Mouse (Mus musculus): ENCODE results near the gene Taar9. TPM values are rescaled to one million over a fixed set of nuclear protein-coding genes. Genes with fewer than 3 reads are reported as not detected.

The Taar9 gene
- polyA plus RNA-seq (2012; rRNA removed), result not detected in 2 replicates

DNA sequence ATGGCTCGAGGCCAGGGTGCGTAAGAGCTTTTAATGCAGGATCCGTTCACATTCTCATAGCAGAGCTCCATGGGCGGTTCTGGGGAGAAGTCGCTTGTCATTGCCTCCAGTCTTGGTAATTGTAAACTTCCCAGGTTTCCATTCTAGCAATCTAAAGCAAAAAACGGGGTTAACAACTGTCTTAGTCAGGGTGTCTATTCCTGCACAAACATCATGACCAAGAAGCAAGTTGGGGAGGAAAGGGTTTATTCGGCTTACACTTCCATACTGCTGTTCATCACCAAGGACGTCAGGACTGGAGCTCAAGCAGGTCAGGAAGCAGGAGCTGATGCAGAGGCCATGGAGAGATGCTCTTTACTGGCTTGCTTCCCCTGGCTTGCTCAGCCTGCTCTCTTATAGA is at the start of gene Taar9:
Gene Taar9 (minus strand): TSS at position 101 of the 400 bp plus-strand sequence.

GRCm38 (mm10) chr10:24149135-24149781 is 39.9 kb upstream of the Taar9 start, which contains the start of gene Stx7:
Gene Stx7 (plus strand): TSS chr10:24149302.

GRCm38 (mm10) chr10:24101812-24102211 is 7.5 kb downstream of the Taar9 start, which contains the start of gene Taar8c:
Gene Taar8c (minus strand): TSS chr10:24101912.

DNA sequence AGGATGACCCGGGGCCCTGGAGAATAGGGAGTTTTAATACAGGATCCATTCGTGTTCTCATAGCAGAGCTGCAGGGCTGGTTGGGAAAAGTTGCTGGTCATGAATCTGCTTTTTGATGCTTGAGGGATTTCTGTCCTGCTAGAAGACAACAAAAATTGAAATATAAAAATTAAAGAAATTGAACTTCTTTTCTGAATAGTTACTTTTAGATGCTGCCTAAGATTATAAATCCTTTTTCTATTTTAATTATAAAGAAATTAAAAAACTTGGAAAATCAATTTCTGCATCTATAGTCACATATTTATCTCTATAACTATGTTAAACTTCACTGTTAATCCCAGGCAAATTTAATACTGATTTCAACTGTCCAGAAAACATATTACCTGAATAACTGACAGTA is 17.1 kb downstream of the Taar9 start, which contains the start of gene Taar8b:
Gene Taar8b (minus strand): TSS at position 101 of the 400 bp plus-strand sequence.

DNA sequence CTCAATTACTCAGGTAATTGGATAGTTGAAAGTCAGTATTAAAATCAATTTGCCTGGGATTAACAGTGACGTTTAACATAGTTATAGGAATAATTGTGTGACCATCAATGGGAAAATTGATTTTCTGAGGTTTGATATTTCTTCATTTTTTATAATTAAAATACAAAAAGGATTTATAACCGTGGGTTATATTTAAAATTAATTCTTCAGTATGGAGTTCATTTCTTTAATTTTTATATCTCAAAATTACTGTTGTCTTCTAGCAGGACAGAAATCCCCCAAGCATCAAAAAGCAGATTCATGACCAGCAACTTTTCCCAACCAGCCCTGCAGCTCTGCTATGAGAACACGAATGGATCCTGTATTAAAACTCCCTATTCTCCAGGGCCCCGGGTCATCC is 33.1 kb downstream of the Taar9 start, which contains the start of gene Taar8a:
Gene Taar8a (plus strand): TSS at position 301 of the 400 bp plus-strand sequence.

Other genes with a start within 250 kb of the Taar9 start
- gene Vnn1, start 214.8 kb downstream of the Taar9 start, polyA plus RNA-seq (2012; rRNA removed), result 13.5 and 22.5 TPM in 2 replicates
- not detected in 2 replicates for gene Taar1, start 189.2 kb downstream of the Taar9 start, polyA plus RNA-seq (2012; rRNA removed)
- not detected in 2 replicates for gene Taar2, start 171.0 kb downstream of the Taar9 start, polyA plus RNA-seq (2012; rRNA removed)
- gene Taar3, start 160.0 kb downstream of the Taar9 start, polyA plus RNA-seq (2012; rRNA removed), result not detected in 2 replicates
- gene Taar4, start 149.0 kb downstream of the Taar9 start, polyA plus RNA-seq (2012; rRNA removed), result not detected in 2 replicates
- gene Taar5, start 138.8 kb downstream of the Taar9 start, polyA plus RNA-seq (2012; rRNA removed), result not detected in 2 replicates
- not detected in 2 replicates for gene Taar6, start 123.9 kb downstream of the Taar9 start, polyA plus RNA-seq (2012; rRNA removed)
- gene Taar7a, start 116.1 kb downstream of the Taar9 start, polyA plus RNA-seq (2012; rRNA removed), result not detected in 2 replicates
- gene Taar7b, start 109.6 kb downstream of the Taar9 start, polyA plus RNA-seq (2012; rRNA removed), result not detected in 2 replicates
- gene Taar7d, start 82.3 kb downstream of the Taar9 start, polyA plus RNA-seq (2012; rRNA removed), result not detected in 2 replicates
- not detected in 2 replicates for gene Taar7e, start 71.9 kb downstream of the Taar9 start, polyA plus RNA-seq (2012; rRNA removed)
- not detected in 2 replicates for gene Taar7f, start 60.0 kb downstream of the Taar9 start, polyA plus RNA-seq (2012; rRNA removed)
- gene Taar8a, start 33.0 kb downstream of the Taar9 start, polyA plus RNA-seq (2012; rRNA removed), result not detected in 2 replicates
- gene Taar8b, start 17.2 kb downstream of the Taar9 start, polyA plus RNA-seq (2012; rRNA removed), result not detected in 2 replicates
- gene Taar8c, start 7.6 kb downstream of the Taar9 start, polyA plus RNA-seq (2012; rRNA removed), result not detected in 2 replicates
- gene Stx7, start 39.8 kb upstream of the Taar9 start, polyA plus RNA-seq (2012; rRNA removed), result 38.4 and 56.5 TPM in 2 replicates
- gene Moxd1, start 114.0 kb upstream of the Taar9 start, polyA plus RNA-seq (2012; rRNA removed), result 31.1 and 83.7 TPM in 2 replicates

All from ovary, adult 2 months (tissue).